Mouse (Mus musculus) liver, postnatal 0 days (tissue): Measurements from ENCODE around the gene Vwc2l.

Source experiments
- CTCF ChIP-seq: sonication (generic); IDR thresholded peaks from 2 replicates; pipeline ENCODE4 v1.5.1; 2016; ENCODE audit warnings: antibody characterized with exemption, low read depth
- EP300 ChIP-seq: IDR thresholded peaks from 2 replicates; pipeline ENCODE4 v1.6.1; 2016; ENCODE audit warnings: antibody characterized with exemption, low read depth, mild to moderate bottlenecking

GRCm38 (mm10) chr1:70725045-70725444 lies 470 bp upstream of the Vwc2l start:
- TF ChIP-seq CTCF = no peak
- no peak for TF ChIP-seq EP300
